Mouse (Mus musculus) limb, embryonic 13.5 days (tissue): ENCODE results near the gene Gm7168. TPM values are rescaled to one million over a fixed set of nuclear protein-coding genes. Genes with fewer than 3 reads are reported as not detected.

Experiments used
- polyA plus RNA-seq: library from polyadenylated mRNA; unstranded; fragments of >200 nt; fragmentation: Nextera tagmentation; extraction: Ambion mirVana; gene quantifications from 2 replicates; pipeline ENCODE4 v1.2.1, GENCODE M21; 2015

Gene Gm7168
- polyA plus RNA-seq, 1 experiment from 2014 or later: not detected

Other genes starting within 250 kb of the Gm7168 start
- gene Afdn, start 187.8 kb upstream of the Gm7168 start, polyA plus RNA-seq: 56.5 and 60.2 TPM in 2 replicates
- gene Tcte2, start 186.5 kb upstream of the Gm7168 start, polyA plus RNA-seq: 5.4 and 5.6 TPM in 2 replicates
- gene Gm7356, start 55.3 kb downstream of the Gm7168 start, polyA plus RNA-seq: not detected in 2 replicates
- gene Gm7358, start 111.2 kb downstream of the Gm7168 start, polyA plus RNA-seq: not detected in 2 replicates